Mouse (Mus musculus) forebrain, embryonic 12.5 days (tissue): ENCODE results near the gene Tbc1d13. TPM values are rescaled to one million over a fixed set of nuclear protein-coding genes. Genes with fewer than 3 reads are reported as not detected.

Source experiments
- ATAC-seq: fragments of 200-750 bp; cut with Nextera tagmentation; 2 replicates; pipeline ENCODE4 v1.8.0; 2017; ENCODE audit warnings: moderate TSS enrichment; ENCODE audit not compliant: low FRiP score
- H3K27ac ChIP-seq: fragments of 300-500 bp; sonication (generic); 2 replicates; pipeline ENCODE4 v1.5.1; 2016; ENCODE audit warnings: mild to moderate bottlenecking
- H3K27me3 ChIP-seq: fragments of 300-500 bp; sonication (generic); 2 replicates; pipeline ENCODE4 v1.6.1; 2016; ENCODE audit warnings: mild to moderate bottlenecking
- H3K36me3 ChIP-seq: fragments of 300-500 bp; sonication (generic); replicated peaks from 2 replicates; pipeline ENCODE4 v1.6.1; 2016; ENCODE audit warnings: mild to moderate bottlenecking
- H3K4me1 ChIP-seq: fragments of 300-500 bp; sonication (generic); 2 replicates; pipeline ENCODE4 v1.6.1; 2016
- H3K4me2 ChIP-seq: fragments of 300-500 bp; sonication (generic); 2 replicates; pipeline ENCODE4 v1.6.1; 2016; ENCODE audit warnings: mild to moderate bottlenecking, moderate library complexity
- H3K4me3 ChIP-seq: fragments of 300-500 bp; sonication (generic); replicated peaks from 2 replicates; pipeline ENCODE4 v1.5.1; 2016; ENCODE audit warnings: mild to moderate bottlenecking
- H3K9ac ChIP-seq: fragments of 300-500 bp; sonication (generic); 2 replicates; pipeline ENCODE4 v1.6.1; 2016; ENCODE audit warnings: mild to moderate bottlenecking
- H3K9me3 ChIP-seq: fragments of 300-500 bp; sonication (generic); 2 replicates; pipeline ENCODE4 v1.6.1; 2016
- WGBS: fragments of 180-500 bp; shearing (Covaris S2); methylation state at CpG from one replicate; pipeline ENCODE4 v1.1.7; 2016; 5-methylcytosine and 5-hydroxymethylcytosine counted together
- polyA plus RNA-seq: library from polyadenylated mRNA; unstranded; fragments of >200 nt; fragmentation: Nextera tagmentation; extraction: Ambion mirVana; gene quantifications from 2 replicates; pipeline ENCODE4 v1.2.1, GENCODE M21; 2016

Gene Tbc1d13
- polyA plus RNA-seq, 1 experiment from 2014 or later, result 14.0 TPM

DNA sequence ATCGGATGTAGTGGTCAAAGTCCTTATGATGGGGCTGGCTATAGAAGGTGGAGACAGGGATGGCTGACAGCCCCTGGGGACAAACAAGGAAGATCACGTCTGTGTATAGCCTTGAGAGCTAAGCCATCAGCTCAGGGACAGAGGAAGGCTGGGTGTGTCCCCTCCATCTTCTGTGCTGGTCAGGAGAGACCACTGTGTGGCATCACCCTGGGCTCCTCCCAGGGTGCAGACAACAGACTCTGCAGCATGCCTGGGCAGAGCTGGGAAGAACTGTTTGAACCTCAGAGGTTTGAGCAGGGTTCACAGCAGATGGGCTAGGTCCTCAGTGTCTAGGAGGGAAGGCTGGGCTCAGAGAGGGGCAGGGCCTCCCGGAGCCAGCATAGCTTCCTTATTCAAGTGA, 52.1 kb downstream of the Tbc1d13 start:
- no peak for ATAC-seq
- no peak overlapping the region for H3K9ac ChIP-seq
- no peak overlapping the region for H3K4me2 ChIP-seq
- no peak overlapping the region for H3K4me3 ChIP-seq
- H3K27me3 ChIP-seq, result no peaks in the 10 kb centered on the region
- no peaks in the 10 kb centered on the region for H3K4me1 ChIP-seq
- no peaks in the 10 kb centered on the region for H3K9me3 ChIP-seq
- H3K27ac ChIP-seq, result no peak overlapping the region
- WGBS, result 86% methylated on average over 3 of the region's 3 CpGs
- H3K36me3 ChIP-seq, result no peaks in the 10 kb centered on the region; the same call in 1 of the 2 replicates

DNA sequence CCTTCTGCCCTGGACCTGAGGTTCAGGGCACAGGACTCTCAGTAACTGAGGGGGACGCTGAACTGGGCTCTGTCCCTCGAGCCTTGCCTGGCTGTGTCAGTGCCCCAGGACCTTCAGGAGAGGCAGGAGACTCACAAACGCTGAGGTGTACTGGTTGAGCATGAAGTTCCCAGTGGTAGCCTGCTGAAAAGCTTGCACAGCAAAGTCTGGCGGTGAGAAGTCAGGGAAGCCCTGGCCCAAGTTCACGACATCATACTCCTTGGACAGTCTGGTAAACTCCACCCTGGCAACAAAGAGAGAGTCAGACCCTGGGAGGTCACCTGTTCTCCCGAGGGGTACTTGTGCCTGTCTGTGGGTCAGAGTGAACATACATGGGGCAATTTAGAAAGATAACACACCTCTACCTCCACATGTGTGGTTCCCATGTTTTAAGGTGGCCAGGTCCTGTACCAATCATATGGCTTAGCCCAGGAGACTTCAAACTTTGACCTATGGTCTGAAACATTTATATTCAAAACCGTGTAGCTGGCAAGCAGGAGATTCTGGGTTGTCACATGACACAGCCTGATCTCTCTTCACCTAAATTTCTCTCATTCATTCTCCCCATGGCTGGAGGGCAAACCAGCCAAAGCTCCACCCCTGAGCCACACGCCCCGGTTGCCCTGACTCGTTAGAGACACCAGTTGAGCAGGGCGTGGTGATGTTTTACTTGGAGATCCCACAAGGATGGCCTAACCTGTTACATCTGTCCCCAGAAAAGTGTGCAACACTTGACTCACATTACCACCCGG, 58.4 kb downstream of the Tbc1d13 start:
- no peak overlapping the region for H3K4me3 ChIP-seq
- no peak for ATAC-seq
- H3K27ac ChIP-seq, result no peak overlapping the region
- H3K9me3 ChIP-seq, result no peaks in the 10 kb centered on the region
- H3K36me3 ChIP-seq, result no peaks in the 10 kb centered on the region
- no peaks in the 10 kb centered on the region for H3K4me1 ChIP-seq
- H3K9ac ChIP-seq, result no peak overlapping the region
- 85% methylated on average over 12 of the region's 12 CpGs for WGBS
- H3K27me3 ChIP-seq, result no peaks in the 10 kb centered on the region
- no peak overlapping the region for H3K4me2 ChIP-seq

DNA sequence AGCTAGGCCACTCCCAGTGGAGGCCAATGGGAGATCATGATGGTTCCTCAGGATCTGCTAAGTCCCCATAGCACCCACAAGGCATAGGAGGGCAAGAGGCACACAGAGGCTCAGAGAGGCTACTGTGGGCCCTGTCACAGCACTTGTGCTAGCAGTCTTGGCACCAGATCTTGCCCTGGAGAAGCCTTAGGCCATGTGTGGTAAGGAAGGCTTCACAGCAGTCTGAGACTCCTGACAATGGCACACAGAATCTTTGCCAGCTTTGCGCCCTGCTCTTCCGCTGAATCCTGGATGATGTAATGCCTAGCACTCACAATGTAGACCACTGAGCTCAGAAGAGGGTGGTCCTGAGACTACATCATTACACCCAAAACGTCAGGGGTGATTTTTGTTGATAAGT, 61.1 kb downstream of the Tbc1d13 start:
- no peak for ATAC-seq
- Histone ChIP-seq H3K27me3 (no peaks in the 10 kb centered on the region), H3K4me3 (no peak overlapping the region), H3K4me1 (no peaks in the 10 kb centered on the region), H3K27ac (no peak overlapping the region), H3K9me3 (no peaks in the 10 kb centered on the region), H3K9ac (no peak overlapping the region), H3K36me3 (no peaks in the 10 kb centered on the region), H3K4me2 (no peak overlapping the region)
- 78% methylated on average over 3 of the region's 3 CpGs for WGBS

DNA sequence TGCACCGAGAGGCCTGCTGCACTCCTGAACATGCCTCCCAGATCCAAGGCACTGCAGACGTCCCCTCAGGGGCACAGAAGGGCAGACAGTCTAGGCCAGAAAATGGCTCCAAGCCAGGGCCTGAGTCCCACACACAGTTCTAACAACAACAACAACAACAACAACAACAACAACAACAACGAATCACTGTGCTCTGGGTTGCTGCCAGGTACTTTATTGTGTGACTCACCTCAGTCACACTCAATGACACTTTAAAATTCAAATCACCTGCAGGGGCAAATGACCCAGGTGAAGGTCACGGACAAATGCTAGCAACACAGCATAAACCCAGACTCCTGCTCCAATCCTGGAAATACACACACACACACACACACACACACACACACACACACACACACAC, 64.5 kb downstream of the Tbc1d13 start:
- Histone ChIP-seq H3K4me2 (no peak overlapping the region), H3K9me3 (no peaks in the 10 kb centered on the region), H3K27ac (no peak overlapping the region), H3K4me3 (no peak overlapping the region), H3K4me1 (no peaks in the 10 kb centered on the region), H3K9ac (no peak overlapping the region), H3K36me3 (no peaks in the 10 kb centered on the region), H3K27me3 (no peaks in the 10 kb centered on the region)
- no peak for ATAC-seq
- WGBS, result 67% methylated on average over 4 of the region's 4 CpGs

DNA sequence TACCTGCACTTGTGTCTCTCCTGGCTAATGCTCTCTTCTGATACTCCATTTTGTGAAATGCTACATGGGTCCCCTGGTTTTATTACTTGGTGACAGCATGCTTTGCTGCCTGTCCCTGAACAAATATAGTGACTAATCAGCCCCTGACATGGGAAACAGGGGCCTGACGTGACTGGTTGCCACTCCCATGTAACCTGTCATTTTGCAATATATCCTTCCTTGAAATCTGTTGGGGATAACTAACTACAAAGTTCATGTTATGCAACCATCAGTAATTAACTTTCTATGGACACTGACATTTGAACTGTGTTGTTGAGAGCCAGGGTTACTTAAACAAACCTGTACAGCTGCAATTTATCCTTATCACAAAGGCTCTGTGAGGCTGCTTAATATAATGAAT, 66.4 kb downstream of the Tbc1d13 start:
- Histone ChIP-seq H3K9ac (no peak overlapping the region), H3K36me3 (no peaks in the 10 kb centered on the region), H3K4me2 (no peak overlapping the region), H3K9me3 (no peaks in the 10 kb centered on the region), H3K27ac (no peak overlapping the region), H3K27me3 (no peaks in the 10 kb centered on the region), H3K4me3 (no peak overlapping the region), H3K4me1 (peaks cover 7% of the 10 kb centered on the region)
- 74% methylated on average over 1 of the region's 1 CpGs for WGBS
- ATAC-seq, result no peak

DNA sequence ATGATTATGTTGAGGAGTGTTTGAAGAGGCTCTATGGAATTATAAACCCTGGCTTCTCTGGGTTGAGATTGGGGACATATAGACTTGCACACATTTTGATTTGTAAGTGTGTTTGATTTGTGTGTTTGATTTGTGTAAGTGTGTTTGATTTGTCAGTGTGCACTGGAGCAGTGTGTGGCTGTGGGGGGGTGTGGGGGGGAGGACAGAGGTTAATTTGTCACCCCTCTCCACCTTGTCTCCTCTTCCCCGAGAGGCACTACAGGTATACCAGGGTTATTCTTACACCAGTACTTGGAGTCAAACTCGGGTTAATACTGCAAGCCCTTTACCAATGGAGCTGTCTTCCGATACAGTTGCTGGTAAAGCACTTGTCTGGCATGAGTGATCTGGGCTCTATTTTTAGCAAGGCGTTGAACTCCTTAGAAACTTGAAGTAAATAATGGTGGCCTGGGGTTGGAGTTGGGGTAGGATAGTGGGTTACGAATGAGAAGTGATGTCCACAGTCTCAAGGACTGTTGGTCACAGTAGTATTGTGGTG, 66.9 kb downstream of the Tbc1d13 start:
- Histone ChIP-seq H3K36me3 (no peaks in the 10 kb centered on the region), H3K27ac (no peak overlapping the region), H3K4me1 (peaks cover 10% of the 10 kb centered on the region), H3K9ac (no peak overlapping the region), H3K9me3 (no peaks in the 10 kb centered on the region), H3K4me3 (no peak overlapping the region), H3K4me2 (no peak overlapping the region), H3K27me3 (no peaks in the 10 kb centered on the region)
- no peak for ATAC-seq
- WGBS, result 93% methylated on average over 5 of the region's 5 CpGs

Other genes starting within 250 kb of the Tbc1d13 start
- 118 and 133 TPM in 2 replicates for gene Odf2, start 244.5 kb upstream of the Tbc1d13 start, polyA plus RNA-seq
- 77.6 and 79.7 TPM in 2 replicates for gene Gle1, start 198.3 kb upstream of the Tbc1d13 start, polyA plus RNA-seq
- gene Sptan1, start 168.2 kb upstream of the Tbc1d13 start, polyA plus RNA-seq, result 160 and 173 TPM in 2 replicates
- 42.3 and 42.5 TPM in 2 replicates for gene Wdr34, start 84.9 kb upstream of the Tbc1d13 start, polyA plus RNA-seq
- 774 and 776 TPM in 2 replicates for gene Set, start 76.4 kb upstream of the Tbc1d13 start, polyA plus RNA-seq
- gene Pkn3, start 56.1 kb upstream of the Tbc1d13 start, polyA plus RNA-seq, result 10.3 TPM in 2 replicates
- gene Zdhhc12, start 40.1 kb upstream of the Tbc1d13 start, polyA plus RNA-seq, result 22.9 TPM in 2 replicates
- gene Zer1, start 9.2 kb upstream of the Tbc1d13 start, polyA plus RNA-seq, result 9.2 and 9.5 TPM in 2 replicates
- gene Endog, start 37.7 kb downstream of the Tbc1d13 start, polyA plus RNA-seq, result 9.7 and 13.4 TPM in 2 replicates
- gene Spout1, start 44.7 kb downstream of the Tbc1d13 start, polyA plus RNA-seq, result 67.0 and 69.2 TPM in 2 replicates
- 9.0 and 9.4 TPM in 2 replicates for gene Kyat1, start 72.1 kb downstream of the Tbc1d13 start, polyA plus RNA-seq
- gene Lrrc8a, start 104.0 kb downstream of the Tbc1d13 start, polyA plus RNA-seq, result 22.8 and 35.9 TPM in 2 replicates
- 0.29 and 0.64 TPM in 2 replicates for gene Gm28035, start 106.8 kb downstream of the Tbc1d13 start, polyA plus RNA-seq
- 5.0 and 5.4 TPM in 2 replicates for gene Phyhd1, start 132.5 kb downstream of the Tbc1d13 start, polyA plus RNA-seq
- not detected in 2 replicates for gene Gm28038, start 147.3 kb downstream of the Tbc1d13 start, polyA plus RNA-seq
- gene Dolk, start 152.6 kb downstream of the Tbc1d13 start, polyA plus RNA-seq, result 25.4 and 25.6 TPM in 2 replicates
- 42.3 and 47.0 TPM in 2 replicates for gene Nup188, start 152.7 kb downstream of the Tbc1d13 start, polyA plus RNA-seq
- 99.8 and 110 TPM in 2 replicates for gene Sh3glb2, start 225.6 kb downstream of the Tbc1d13 start, polyA plus RNA-seq
- gene Miga2, start 230.5 kb downstream of the Tbc1d13 start, polyA plus RNA-seq, result 24.4 and 25.2 TPM in 2 replicates